Mouse (Mus musculus) brown adipose tissue, adult 24 weeks (tissue): Measurements from ENCODE around the gene Pml. TPM values are rescaled to one million over a fixed set of nuclear protein-coding genes. Genes with fewer than 3 reads are reported as not detected.

Experiments used
- H3K27ac ChIP-seq: fragments of 200-500 bp; replicated peaks from 2 replicates; pipeline ENCODE4 v1.5.1; 2012; ENCODE audit warnings: low read depth, mild to moderate bottlenecking, low read length
- H3K4me1 ChIP-seq: fragments of 200-500 bp; 2 replicates; pipeline ENCODE4 v1.6.1; 2012; ENCODE audit warnings: low read length, mixed read lengths; ENCODE audit not compliant: control insufficient read depth, insufficient read depth, insufficient read length
- H3K4me3 ChIP-seq: fragments of 200-500 bp; 2 replicates; pipeline ENCODE4 v1.5.1; 2012; ENCODE audit warnings: low read depth, mild to moderate bottlenecking, low read length, moderate library complexity; ENCODE audit not compliant: insufficient read depth
- polyA plus RNA-seq: library from polyadenylated mRNA; stranded (reverse); fragments of >200 nt; gene quantifications from 2 replicates; pipeline ENCODE4 v1.2.4, GENCODE M21; 2012; ENCODE audit not compliant: missing spikeins, insufficient read depth, insufficient read length

Gene Pml
- polyA plus RNA-seq, 1 experiment = 9.4 TPM

DNA sequence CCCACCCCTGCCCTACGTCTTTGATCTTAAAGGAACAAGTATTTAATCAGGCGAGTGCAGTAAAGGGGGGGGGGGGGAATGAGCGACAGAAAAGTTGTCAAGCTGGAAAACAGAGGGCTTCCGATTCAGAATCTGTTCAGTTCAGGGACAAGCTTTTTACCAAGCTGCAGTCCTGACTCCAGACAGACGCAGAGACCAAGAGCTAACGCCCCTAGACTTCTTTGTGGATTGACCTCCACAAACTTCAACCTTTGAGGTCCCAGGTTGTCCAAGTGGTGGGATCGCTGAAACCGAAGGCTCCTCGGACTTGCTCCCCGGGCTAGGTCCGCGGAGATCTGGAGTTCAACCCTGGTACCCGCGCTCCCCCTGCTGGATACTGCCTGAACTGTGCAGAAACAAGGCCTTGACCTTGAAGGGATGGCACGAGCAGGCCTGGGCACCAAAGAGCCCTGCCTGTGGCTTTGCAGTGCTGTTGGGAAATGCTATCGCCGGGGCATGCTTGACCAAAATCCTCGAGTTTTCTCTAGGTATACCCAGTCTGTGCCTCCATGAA lies 45.1 kb downstream of the Pml start:
- no peak overlapping the region for H3K27ac ChIP-seq
- peak overlapping the region; percentile 59 for H3K4me3 ChIP-seq
- H3K4me1 ChIP-seq = peaks cover 2% of the 10 kb centered on the region; the same call in 1 of the 2 replicates

DNA sequence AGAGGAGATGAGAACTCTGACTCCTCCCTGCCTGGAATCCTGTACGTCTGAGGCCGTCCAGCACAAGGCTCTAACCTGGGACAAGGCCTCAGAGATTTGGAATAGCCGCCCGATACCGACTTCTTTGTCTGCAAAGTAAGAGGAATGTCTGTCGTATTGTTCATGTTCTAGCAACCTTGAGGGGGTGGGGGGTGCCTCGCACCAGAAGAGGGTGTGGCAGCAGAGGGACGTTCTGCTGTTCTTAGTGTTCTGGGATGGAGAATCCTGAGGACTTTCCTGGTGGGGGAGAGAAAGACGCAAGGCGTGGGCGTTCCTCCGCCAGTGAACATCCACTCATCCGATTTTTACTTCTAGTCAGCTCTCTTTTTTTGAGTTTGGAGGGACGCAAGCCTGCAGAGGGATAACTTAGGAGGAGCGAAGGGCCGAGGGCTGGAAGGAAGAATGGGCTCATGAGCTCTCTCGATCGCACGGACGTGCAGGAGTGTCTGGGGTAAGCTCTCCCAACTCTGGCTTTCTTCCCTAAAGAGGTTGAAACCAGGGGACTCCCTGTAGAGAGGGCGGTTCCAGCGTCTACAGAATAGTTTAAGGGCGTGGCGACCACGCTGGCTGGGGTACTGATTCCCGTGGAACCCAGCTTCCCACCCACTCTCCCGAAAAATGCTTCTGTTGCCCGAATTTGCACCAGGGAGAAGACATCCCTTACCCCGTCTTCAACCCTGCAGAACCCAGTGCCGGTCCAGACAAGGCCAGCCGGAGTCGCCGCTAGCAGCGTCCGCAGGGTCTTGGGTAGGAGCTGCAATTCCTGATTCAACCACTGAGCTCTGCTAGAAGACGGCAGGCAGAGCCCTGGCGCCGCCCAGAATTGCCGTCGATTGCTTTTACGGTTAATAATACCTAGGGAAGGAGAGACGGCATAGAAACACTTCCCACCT lies 45.8 kb downstream of the Pml start, which contains the start of the genes Islr and Islr2:
Gene Islr (minus strand): TSS at position 791 of the 932 bp plus-strand sequence.
Gene Islr2 (minus strand): TSS at position 804 of the 932 bp plus-strand sequence.
- Histone ChIP-seq H3K4me1 (peaks cover 2% of the 10 kb centered on the region; the same call in 1 of the 2 replicates), H3K27ac (no peak within 1 kb of the TSS), H3K4me3 (peak within 1 kb of the TSS; percentile 59)

DNA sequence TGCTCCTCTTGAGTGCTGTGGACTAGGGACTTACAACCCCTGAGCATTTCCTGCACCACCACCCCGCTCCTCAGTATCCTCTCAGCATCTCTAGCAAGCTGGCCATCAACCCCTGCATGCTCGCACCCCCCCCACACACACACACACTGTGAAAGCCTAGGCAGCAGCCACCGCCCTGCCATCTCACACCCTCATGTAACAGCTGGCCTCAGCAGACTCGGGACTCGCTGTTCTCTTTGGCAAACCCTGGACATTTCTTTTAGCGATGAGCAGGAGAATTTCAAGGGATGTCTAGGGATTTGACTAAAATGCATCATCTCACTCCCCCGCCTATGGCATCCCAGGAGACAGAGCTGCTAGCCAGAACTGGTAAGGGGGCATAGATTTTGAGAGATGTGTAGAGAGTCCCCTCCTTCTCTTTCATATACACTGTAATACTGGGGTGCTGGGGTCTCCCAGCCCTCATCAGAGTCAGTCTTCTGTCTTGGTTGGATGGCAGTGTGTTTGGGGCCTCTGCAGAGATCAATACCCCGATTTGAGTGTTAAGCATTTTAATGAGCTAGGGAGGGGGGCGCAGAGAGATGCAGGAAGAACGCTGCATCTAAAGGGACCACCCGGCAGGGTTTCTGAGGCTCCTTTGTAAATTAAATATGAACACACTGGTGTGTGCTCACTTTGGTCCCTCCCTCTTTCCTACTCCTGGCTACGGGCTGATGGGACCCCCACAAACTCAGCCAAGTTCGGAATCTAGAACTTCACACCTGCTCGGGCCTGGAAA lies 46.7 kb downstream of the Pml start:
- H3K4me3 ChIP-seq = no peak overlapping the region
- H3K27ac ChIP-seq = no peak overlapping the region
- peaks cover 2% of the 10 kb centered on the region; the same call in 1 of the 2 replicates for H3K4me1 ChIP-seq

DNA sequence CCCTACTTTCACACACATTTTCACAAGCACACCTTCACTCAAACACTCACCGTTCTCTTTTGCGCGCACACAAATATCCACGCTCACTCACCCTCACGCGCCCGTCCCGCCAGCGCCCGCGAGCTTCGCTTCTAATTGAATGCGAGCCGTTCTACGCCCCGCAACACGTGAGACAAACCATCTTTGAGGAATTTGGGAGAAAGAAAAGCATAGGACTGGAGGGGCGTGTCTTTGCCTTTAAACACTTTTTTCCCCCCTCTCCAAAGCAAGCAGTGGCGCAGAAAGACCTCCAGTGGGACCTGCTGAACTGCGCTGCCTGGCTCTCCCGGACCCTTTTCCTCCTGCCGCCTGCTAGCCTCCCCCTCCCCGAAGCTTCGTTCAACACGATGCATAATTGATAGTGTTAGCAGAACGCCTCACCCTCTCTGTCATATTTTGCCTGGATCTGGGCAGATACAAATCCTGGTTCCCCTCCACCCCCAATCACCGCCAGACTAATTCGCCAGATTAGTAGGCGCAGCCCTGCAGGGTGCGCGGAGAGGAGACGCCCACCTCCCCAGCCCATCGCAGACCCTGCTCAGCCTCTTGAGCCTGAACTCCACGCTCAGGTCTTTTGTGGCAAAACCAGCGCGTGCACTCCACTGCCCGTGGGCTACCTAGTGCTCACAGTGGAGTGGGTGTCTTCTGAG lies 47.6 kb downstream of the Pml start:
- Histone ChIP-seq H3K4me1 (peaks cover 2% of the 10 kb centered on the region; the same call in 1 of the 2 replicates), H3K4me3 (no peak overlapping the region), H3K27ac (no peak overlapping the region)

DNA sequence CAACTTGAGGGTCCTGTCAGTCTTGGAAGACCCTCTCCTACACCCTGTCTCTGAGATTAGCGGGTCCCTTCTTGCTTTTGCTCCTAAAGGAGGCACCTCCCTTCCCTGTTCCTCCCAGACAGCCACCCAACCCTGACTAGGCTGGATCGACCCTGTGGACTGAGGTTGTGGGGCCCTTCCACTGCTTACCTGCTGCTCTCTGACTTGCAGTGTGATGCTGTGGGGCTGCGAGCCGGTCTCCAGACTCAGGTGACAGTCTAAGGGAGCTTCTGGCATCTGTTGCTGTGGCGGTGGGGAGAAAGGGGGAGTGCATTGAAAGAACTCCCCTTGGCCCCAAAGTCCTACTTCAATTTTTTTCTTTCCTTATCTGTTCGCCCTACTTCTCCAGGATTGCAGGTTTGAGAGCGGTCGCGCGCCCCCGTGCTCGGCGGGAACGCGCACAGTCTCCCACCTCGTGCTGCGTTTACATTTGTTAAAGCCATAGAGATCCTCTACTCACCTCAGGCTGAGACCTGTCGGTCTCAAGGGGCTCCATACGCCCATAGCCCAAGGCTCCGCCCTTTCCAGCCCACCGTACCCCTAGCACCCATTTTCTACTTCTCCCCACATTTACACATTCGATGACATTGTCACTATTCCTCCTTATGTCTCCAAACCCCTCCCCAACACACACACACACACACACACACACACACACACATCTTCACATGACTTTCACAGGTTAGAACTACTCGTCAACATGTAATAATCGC lies 48.3 kb downstream of the Pml start:
- Histone ChIP-seq H3K4me3 (no peak overlapping the region), H3K27ac (no peak overlapping the region), H3K4me1 (peaks cover 2% of the 10 kb centered on the region; the same call in 1 of the 2 replicates)

DNA sequence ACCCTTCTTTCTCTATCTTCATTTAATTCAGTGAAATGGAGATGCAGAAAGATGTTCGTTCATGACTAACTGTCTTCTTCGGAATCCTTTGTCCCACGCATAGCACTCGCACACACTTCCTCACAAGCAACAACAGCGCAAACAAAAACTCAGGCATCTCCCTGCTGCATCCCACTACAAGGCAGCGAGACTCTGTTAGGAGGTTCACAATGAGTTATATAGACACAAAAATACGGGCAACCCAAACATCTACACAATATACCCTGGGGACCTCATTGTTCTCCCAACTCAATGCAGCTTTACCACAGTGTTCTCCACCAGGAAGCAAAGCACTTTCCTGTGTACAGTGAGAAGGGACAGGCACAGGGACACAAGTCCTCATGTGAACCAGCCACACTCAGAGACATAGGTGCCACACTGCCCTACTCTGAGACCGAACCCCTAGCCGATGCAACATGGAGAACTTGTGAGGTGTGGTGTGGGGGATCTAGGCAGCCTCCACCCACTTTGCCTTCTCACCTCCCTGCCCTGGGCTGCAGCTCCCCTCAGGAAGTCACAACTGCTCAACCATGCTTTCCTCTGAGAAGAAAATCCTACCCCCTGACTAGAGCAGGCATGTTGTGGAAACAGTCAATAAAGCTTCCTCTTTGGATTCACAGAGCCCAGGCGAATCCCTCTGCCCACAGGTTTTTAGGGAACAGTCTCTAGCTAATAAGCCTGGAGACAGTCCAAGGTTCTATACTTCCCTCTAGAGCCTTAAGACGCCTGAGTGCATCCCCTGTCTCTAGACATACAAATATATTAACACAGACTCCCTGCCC lies 49.1 kb downstream of the Pml start:
- Histone ChIP-seq H3K4me3 (no peak overlapping the region), H3K27ac (no peak overlapping the region), H3K4me1 (peaks cover 2% of the 10 kb centered on the region; the same call in 1 of the 2 replicates)

DNA sequence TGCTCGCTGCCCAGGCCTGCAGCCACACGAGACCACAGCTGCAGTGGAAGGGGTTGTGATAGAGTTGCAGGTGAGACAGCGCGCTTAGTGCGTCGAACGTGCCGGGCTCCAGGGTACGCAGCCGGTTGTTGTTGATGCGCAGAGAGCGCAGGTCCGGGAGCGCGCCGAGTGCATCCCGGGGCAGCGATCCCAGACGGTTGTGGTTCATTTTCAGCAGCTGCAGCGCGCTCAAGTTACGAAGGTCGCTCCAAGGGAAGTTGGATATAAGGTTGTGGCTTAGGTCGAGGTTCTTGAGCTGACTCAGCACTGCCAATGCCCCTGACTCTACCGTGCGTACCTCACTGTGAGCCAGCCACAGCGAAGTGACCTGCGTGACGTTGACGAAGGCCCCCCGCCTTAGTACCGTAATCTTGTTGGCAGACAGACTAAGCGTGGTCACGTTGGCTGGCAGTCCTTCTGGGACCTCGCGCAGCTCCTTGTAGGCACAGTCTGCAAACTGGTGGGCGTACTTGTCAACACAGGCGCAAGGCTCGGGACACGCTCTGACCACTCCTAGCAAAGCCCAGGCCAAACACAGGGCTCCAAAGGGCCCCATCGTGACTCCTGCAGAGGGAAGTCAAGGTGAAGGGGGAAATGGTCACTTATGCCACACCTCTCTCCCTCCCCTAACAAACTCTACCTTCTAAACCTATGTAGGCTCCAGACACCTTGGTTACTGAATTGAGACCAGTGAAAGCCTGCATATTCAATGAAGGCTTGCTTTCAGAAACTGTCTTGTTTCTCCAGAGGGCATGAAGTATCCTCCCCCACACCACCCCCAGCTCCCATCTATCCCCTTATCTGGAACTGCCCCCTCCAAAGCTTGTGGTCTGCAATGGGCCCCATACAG lies 50.0 kb downstream of the Pml start:
- peaks cover 2% of the 10 kb centered on the region; the same call in 1 of the 2 replicates for H3K4me1 ChIP-seq
- no peak overlapping the region for H3K27ac ChIP-seq
- no peak overlapping the region for H3K4me3 ChIP-seq

DNA sequence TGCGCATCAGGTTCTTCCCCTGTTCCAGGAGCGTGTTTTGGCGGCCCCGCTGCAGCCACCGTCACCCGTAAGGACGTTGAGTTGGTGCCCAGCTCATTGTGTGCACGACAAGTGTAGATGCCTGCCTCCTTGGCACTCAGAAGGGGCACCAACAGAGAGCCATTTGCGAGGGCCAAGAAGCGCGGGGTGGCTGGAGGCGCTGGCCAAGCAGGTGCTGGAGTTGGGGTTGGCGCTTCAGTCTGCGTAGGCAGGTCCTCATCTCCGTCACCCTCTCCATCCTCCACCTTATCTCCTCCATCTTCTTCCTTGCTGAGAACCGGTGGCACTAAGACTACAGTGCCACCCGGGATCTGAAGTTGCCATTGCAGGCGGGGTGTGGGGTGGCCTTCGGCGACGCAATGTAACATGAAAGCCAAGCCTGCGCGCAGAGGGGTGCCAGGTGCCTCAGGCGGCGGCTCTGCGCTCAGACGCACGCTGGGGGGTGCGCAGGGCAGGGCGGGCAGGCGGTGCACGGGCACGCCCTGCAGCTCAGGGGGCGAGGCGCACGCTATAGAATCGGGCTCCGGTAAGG lies 50.7 kb downstream of the Pml start:
- no peak overlapping the region for H3K27ac ChIP-seq
- H3K4me1 ChIP-seq = peaks cover 2% of the 10 kb centered on the region; the same call in 1 of the 2 replicates
- no peak overlapping the region for H3K4me3 ChIP-seq

DNA sequence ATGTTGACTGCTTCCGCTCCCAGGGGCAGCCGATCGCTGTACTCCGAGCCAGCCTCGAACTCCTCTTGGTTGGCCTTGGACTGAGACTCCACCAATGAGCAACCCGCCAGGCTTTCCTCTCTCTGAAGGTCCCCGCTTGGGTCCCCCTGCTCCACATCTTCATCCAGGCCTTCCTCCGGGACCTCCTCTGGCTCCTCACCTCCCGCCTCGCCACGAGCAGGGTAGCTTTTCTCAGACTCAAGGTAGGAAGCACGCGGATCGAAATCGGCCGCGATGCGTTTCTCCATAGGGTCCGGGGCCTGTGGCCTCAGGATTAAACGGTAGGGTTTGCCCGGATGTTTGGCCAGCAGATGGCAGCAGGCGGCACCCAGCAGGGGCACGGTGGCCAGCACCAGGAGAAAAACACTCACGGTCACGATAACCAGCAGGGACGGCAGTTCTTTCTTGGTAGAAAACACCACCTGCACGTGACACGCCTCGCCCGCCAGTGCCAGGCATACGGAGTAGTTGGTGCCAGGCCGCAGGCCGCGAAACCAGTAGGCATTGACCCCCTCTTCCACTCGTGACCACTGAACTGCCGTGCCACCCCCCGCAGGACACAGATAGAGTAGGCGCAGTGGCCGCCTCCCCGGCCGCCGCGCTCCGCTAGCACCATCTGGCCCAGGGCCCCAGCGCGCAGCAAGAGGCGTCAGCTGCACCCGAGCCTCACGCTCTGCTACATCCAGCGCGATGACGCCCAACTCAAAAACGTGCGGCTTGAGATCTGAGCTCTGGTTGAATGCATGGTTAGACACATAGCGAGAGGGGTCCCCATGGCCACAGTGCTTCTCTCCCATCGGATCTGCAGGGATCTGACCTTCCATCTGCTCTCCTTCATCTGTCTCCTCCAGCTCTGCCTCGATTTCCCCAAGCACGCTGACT lies 51.5 kb downstream of the Pml start:
- Histone ChIP-seq H3K4me1 (peaks cover 2% of the 10 kb centered on the region; the same call in 1 of the 2 replicates), H3K27ac (no peak overlapping the region), H3K4me3 (no peak overlapping the region; the same call in 1 of the 2 replicates)

DNA sequence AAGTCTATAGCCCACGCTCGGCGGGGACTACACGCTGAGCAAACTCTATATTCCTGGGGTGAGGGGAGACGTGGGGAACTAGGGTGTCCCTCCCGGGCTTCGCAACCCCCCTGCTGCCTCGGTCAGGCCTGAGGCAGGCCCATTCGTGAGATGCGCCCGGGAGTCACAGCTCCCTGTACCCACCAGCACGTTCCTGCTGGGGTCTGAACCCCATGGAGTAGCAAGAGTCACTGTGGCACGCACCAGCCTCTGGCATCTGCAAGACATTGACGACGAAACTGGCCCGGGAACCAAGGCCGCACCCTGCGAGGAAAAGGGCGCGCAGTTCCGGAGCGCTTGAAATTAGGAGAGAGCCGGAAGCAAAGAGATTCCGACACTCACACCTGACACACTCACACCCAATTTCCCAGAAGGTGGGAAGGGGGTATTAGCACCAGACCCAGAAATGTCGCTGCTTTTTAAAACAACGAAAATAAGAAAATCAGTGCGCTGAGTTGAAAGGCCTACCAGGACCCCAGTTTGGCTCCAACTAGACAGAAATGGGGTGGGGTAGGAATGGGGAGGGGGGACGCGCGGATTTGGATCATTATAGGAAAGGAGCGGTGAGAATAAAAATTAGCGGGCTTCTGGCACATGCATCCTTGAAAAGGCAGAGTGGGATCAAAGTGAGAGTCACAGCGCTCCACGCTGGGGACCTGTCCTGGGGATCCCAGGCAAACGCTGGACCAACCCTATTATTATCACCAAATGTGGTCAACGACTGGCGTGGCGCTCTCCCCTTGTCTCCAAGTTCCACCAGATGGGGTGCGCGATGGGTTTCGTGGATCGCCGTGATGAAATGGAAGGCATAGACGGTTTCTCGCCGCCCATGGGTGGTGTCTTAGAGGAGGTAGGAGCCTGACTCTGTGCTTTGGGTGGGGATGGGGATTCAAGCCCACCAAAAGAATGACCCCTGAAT lies 52.7 kb downstream of the Pml start:
- Histone ChIP-seq H3K4me1 (peaks cover 2% of the 10 kb centered on the region; the same call in 1 of the 2 replicates), H3K4me3 (no peak overlapping the region), H3K27ac (no peak overlapping the region)

DNA sequence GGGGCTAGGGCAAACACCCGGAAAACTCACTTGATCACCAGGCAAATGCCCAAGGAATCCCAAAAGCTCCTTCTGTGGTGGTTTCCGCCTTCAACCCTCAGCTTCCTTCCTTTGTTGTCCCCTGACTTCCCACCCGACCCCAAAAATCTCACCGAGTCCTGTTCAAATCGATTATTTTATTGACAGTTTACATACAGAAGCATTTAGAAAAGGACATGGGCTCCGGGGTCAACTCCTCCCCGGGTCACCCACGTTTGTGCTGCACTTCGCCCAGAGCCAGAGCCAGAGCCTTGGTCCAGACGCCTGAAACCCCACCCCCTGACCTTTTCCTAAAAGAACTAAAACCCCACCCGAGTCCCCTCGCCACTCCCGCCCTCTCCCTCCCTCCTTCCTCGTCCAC lies 53.4 kb downstream of the Pml start:
- peaks cover 2% of the 10 kb centered on the region; the same call in 1 of the 2 replicates for H3K4me1 ChIP-seq
- H3K27ac ChIP-seq = no peak overlapping the region
- no peak overlapping the region for H3K4me3 ChIP-seq
